Mouse (Mus musculus) spleen, adult 18-20 months (tissue): ENCODE measurements around the gene Ndrg2.
"Not testable (repeated sequence)": the region's sequence is repeated elsewhere in the genome, so short reads cannot be mapped to it uniquely, and the experiment has no call there.

Source experiments
- DNase-seq, 2 experiments: peaks; one replicate each; pipeline ENCODE4 v3.0.0; 2022; ENCODE audit warnings: mixed read lengths in 2 of 2

Gene Ndrg2

DNA sequence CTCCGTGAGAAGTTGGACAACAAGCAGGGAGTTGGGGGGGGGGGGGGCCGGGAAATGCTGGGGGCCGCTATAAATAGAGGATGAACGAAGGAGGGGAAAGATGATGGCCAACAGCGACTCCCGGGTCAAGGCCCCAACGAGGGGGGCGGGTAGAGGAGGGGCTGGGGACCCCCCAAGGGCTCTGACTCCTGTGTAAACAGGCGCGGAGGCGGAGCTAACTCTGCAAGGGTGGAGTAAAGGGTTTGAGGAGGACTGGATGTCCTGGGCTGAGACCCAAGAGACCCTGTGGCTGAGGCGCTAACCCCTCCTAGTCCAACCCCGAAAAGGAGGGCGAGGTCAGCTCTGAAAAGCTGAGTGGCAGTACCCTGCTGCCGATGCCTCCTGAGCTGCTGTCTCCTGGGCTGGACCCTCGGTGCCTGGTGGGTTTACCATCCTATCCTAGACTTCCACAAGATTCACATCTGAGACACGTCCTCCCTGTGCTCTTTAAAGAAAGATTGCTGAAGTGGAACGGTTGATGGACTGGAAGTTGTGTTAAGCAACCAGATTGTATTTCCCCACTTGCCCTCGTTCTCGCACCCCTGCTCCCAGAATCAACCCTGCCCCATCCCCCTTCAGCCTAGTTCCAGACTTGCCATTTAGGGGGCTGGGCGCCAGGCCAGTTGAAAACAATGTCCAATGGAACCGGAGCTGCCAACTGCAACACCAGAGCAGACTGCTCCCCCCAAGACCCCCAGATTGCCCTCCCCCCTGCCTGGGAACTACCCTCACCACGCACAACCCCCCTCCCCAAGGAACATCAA lies at the start of gene Ndrg2:
Gene Ndrg2, minus strand, starts transcription at position 199 of the 803 bp plus-strand sequence.
- peak; percentile 21 to 25 for DNase-seq

DNA sequence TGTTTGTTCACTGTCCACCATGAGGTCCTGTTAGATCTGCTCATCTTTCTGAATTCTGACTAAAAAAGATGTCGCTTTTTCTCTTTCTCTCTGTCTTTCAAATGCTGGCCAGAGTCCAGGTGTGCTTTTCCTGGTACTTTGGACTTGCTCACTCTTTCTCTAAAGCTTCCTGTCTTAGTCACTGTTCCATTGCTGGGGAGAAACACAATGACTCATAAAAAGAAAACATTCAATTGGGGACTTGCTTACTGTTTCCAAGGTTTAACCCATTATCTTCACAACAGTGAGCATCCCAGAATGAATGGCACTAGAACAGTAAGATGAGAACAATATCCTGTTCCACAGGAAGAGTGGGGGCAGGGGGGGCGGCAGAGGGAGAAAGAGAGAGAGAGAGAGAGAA lies 46.4 kb upstream of the Ndrg2 start:
- no peak for DNase-seq

DNA sequence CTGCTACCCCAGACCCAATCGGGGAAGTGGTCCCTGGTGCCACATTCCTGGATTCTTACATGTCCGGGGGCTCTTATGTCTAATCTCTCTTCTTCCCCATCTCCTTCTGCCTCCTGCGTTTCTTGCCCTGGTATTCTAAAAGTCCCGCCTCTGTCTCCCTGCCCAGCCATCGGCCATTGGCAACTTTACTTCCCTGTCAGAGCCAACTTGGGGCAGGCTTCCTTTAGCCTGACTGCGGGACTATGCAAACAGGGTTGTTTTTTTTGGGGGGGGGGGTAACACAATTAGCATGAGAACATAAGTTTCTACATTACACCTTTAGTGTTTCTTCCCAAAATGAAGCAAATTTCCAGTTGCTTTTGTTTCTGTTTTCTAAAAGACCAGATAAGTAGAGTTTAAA lies 29.4 kb upstream of the Ndrg2 start:
- DNase-seq, result no peak

DNA sequence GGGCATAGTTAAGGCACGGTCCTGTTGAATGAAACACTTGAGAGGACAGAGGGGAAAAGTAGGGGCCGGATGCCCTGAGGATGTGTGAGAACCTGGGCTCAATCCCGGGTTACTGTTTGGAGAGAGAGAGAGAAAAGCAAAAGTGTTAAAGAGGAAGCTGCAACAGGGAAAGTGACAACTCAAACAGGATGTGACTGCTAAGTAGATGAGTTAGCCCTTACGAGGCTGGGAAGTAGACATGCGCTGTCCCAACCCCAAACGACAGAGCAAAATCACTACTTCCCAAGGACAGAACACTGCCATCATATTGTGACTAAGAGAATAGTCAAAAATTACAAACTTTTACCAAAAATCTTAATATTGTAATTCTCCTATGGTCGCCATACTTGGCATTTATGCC lies 28.3 kb upstream of the Ndrg2 start:
- no peak for DNase-seq

DNA sequence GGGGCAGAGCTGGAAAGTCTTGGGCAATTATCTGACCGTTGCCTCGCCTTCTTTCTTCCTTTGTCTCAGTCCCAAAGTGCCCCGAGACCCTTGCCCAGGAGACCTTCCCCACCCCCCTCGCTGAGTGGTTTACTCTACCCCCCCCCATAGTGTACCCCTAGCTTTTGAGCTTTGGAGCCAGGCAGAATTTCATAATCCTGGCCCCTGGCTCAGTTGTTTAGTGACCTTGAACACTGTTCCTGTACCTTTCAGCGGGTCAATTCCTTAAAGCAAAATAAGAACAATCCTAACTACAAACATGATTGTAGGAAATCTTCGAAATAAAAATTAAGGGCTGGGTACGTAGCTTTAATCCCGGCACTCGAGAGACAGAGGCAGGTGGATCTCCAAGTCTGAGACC lies 27.6 kb upstream of the Ndrg2 start:
- no peak for DNase-seq

DNA sequence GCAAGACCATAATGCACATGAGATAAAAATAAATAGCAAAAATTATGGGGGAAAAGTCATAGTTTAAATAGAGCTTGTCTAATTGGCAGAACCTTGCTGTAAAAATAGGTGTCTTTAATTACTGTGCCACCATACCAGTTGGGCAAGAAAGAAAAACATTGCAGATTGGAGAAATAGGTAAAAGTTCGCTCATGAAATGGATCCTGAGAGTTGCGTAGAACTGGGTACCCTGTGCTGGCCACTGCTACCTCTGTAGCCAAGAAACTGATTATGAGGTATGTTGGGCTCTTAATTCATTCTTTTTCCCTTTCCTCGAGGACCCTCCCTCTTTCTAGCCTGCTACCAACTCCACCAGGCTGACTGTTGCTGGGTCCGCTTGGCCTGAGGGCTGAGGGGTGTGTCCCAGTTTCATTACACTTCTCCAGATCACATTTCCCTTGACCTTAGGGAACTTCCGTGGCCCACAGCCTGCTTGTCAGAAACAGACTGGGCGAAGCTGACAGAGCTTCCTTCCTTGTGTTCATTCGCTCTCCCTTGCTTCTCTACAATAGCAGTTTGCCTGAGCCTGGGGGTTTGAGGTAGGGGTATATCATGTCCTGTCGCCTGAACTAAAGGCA lies 27.1 kb upstream of the Ndrg2 start:
- no peak for DNase-seq

DNA sequence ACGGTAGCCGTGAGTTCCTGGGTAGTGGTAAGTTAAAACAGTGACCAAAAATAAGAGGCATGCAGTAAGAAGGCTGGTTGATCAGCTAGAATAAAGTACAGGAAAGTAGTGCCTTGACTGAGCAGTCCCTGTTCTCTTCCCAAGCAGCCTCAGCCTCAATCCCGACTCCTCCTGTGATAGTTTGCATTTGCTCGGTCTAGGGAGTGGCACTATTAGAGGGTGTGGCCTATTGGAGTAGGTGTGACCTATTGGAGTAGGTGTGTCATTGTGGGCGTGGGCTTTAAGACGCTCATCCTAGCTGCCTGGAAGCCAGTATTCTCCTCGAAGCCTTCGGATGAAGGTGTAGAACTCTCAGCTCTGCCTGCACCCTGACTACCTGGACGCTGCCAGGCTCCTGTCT lies 25.0 kb upstream of the Ndrg2 start:
- DNase-seq, result no peak

DNA sequence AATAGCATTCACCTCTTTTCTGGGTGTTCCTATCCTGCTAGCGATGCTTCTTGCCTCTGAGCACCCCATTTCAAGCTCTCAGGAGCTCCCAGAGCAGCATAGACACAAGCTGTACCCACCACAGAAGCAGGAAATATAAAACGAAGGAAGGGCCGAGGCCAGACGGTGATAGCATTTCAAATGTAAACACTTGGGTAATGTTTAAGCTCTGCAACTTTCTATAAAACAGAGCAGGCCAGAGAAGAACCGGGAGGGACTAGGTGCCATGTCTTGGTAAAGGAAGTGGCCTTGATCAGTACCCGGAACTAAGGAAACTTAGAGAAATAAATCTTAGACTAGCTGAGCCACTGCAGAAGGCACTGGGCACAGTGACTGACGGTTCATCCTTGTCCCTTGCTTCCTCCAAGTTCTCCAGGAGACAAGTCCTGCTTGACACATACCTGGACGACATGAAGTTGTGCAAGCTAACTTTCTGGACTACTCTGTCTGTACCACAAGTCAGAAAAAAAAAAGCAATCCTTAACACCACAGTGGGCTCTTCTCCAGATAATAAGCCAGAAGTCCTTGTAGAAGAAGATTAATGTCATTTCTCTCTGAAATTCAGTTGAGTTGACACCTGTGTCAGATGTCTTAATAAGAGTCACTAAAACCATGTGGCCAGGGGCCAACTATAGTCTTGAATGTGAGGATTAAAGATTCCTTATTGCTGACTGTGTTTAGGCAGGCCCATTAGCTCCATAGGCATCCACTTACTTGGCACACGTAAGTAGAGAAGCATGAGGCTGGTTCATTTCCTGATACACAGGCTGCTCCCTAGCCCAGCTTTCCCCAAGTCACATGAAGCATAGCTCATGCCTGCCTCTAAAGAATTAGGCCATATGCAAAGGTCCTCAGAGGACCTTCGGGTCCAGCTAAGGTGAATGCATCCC lies 18.4 kb upstream of the Ndrg2 start:
- no peak for DNase-seq

DNA sequence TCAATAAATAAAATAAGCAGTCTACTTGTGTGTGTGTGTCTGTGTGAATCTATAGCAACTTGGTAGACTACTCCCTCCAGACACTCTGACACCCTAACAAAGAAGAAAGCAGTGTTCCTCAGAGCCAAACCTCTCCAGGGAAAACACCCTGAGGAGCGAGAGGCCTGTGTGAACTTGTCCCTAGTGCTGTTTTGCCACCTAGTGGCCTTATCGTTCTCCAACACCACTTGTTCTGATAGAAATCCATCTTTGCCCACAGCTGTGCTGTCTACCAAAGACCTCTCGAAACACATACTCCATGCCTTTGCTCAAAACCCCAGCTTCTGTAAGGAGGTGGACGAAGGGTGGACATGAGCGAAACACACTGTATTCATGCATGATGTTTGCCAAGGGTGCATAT lies 16.9 kb upstream of the Ndrg2 start:
- no peak for DNase-seq

DNA sequence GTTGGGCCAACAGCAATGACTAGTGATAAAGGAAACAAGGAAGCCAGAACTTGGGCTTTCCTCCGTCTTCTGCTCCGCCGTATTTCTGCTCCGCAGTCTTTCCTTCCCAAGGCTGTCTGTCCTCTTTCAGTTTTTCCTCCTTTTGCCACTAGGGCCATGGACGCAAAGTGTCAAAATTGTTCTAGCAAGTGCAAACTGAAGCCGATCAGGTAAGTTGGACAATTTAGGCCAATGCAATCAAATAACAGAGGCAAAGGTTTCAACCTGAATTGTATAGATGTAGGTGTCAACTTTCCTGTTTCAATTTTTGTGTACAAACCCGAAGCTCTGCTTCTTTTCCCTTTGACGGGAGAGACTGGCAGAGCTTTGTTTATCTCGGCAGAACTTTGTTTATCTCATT lies 16.0 kb upstream of the Ndrg2 start:
- DNase-seq, result no peak

DNA sequence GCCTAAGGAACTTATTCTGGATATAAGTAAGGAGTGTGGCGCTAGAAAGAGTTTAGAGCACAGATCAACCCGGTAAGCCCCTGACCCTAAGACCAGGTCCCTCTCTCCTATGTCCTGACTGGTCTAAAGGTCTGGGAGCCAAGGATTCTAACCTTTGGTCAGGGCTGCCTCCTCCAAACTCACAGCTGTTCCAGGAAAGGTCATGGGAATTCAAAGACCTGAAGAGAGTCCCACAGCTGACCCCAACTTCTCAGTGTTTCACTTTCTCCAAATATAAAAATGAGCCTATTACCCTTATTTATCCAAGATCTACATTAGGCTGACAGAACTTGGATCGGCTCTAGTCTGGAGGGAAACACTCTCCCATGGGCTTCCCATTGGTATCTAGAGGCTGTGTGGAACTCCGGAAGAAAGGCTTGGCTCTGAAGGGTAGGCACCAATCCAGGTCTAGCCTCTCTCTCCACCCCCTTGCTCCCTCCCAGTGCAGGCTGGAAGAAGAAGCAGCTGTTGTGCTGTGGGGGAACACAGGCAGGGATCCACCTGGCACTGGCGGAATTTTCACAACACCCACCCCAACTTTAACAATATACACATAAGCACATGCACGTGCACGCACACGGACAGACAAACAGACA lies 15.5 kb upstream of the Ndrg2 start:
- DNase-seq, result no peak

DNA sequence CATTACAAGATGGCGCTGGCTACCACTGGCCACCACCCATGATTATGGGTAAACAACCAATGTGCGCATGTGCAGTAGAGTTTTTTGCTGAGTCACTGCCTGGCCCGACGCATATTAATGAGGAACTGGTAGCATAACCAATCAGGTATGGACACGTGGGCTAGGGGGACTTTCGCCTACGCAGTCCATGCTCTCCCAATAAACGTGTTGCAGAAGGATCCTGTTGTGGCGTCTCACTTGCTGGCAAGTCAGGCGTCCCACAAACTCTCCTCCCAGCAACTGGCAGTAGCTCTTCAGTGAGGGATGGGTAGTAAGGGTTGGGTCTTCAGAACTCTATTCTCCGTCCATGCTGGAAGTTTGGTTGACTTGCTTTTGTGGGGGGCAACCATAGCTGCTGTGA lies 13.0 kb upstream of the Ndrg2 start:
- DNase-seq, result not testable (repeated sequence)

DNA sequence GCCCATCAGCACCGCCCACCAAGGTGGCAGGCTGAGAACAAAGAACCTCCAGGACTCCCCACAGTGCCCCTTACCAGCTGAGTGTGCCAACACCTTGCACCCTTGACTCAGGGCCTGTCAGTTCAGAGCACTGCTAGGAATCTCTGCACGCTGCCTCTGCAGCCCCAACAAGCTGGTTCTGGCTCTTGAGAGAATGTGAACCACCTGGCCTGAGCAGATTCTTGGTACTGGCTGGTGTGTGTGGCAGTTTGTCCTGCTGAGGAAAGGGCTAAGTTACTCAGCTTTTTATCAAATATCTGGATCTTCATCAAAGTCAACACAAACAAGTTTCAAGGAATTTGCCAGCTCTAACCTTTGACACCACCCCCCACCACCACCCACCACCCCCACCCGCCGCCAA lies 9.5 kb upstream of the Ndrg2 start:
- no peak for DNase-seq

DNA sequence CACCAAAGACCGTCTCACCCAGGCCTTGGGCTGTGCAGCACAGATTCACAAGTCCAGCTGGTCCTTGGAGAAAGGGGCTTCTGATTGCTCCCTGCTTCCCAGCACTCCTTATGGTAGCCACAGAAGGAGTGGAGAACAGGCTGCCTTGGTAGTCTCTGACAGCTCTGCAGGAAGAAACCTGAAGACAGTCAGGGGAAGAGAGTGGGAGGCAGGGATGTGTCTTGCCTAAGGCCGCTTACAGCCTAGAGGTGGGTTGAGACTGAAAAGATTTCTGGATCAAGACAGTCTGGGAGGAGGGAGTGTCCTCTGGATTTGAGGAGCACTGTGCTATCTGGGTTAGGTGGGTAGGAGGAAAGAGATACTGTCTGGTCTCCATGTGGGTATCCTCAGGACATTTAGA lies 9.0 kb upstream of the Ndrg2 start:
- no peak for DNase-seq

DNA sequence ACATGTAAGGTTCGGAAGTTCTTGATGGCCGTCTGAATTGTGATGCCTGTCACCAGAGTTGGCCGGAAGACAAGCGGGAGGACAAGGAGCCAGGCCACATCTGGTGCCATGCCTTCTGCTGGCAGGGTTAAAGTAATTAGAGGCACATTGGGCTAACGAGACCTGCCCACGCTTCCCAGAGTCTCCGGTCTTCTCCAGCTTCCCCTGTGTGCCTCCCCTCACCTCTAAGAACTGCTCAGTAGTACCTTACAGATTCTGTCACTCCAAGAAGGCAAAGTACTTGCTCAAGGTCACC lies 8.6 kb upstream of the Ndrg2 start, which contains the start of gene Rnase13:
Gene Rnase13, minus strand, starts transcription at position 203 of the 295 bp plus-strand sequence.
- no peak for DNase-seq

DNA sequence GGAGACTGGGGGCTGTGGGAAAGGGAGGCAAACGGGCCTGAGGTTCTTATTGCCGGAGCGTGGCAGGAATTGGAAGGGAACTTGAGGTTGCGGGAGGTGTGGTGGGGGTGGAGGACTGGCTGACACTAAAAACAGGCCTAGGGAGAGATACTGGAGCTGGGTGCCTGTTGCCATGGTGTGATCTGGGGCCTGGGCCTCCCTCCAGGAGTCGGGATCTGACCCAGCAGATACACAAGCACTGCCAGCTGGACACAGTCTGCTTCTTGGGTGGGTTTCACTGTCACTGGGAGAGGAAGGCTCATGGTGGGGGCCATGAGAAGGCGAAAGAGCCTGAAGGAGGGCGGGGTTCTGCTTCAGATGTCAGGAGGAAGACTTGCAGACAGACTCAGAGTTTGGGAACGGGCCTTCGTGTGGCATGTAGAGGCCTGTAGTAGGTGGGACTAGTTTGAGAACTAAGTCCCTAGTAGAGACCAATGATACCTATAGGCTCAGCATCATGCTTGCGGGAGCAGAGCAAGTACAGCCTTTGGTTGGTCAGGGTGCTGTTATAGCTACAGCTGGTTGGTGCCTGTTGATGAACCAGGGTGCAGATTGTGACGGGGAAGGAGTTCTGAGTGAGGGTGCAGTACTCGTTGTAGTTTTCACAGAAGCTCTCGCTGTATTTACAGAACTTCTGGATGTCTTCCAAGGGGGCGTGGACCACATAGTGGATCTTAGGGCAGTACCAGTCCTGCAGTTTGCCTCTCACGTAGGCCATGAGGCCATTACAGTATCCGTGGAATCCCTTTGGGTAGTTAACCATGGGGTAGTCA lies 8.0 kb upstream of the Ndrg2 start:
- DNase-seq, result no peak

DNA sequence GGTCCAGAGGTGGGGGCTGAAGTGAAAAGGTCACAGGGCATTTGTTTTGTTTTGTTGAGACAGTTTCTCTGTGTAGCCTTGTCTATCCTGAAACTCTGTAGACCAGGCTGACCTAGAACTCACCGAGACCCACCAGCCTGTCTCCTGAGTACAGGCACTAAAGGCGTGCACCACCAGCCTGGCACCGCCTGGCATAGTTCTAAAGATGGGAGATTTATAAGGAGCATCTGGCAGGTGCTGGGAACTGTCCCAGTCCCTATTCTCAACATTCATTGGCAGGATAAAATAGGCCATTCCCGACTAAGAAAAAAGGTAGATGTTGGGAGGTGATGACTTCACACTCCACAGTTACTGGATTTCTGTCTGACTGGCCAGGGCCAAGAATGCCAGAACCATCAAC lies 5.0 kb upstream of the Ndrg2 start:
- no peak for DNase-seq

DNA sequence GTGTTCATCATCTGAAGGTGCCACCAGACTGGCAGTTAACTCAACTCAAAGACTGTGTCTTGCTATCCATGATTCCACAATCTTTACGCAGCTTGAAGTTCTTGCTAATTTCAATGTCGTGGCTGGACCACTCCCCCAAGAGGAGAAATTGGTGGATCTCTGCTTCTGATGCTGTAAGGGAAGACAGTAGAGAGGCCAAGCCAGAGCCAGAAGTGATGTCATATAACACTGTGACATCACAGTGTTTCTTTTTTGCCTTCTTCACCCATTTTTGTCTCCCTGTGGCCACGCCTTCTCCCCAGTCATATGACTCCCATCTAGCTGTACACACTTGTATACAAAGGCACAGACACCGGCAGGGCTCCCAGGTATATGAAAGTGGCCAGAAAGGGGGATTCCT lies 4.2 kb upstream of the Ndrg2 start, which contains the start of gene Tppp2:
Gene Tppp2, plus strand, starts transcription at position 301 of the 400 bp plus-strand sequence.
- no peak for DNase-seq

DNA sequence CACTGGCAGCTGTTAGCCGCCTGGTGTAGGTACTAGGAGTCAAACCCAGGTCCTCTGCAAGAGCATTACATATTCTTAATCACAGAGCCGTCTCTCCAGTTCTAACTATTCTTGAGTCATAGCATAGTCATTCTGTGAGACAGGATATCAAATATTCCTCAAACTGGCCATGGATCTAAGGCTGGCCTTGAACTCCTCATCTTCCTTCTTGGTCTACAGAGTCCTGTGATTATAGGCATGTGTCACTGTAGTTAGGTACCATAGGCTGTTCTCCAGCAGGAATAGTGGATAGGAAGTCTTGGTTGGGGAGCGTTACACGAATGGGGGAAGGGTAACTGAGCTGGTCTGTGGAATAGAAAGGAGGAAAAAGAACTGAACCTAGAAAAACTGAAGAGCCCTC lies 2.6 kb upstream of the Ndrg2 start:
- DNase-seq, result no peak

DNA sequence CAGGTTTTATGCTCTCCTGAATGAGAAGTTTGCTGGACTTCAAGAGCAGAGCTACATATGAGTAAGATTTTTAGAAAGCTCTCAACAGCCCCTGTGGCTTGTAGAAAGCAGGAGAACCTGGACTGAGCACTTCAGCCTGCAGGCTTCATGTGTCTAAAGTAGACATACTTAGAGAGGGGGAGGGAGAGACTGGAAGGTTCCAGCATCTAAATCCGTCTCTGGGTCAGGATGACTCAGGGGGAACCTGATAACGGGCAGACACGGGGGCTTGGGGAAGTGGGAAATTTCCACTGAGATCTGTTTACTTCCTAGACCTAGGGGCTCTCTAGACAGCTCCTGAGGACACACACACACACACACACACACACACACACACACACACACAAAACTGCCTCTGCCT lies 1.1 kb upstream of the Ndrg2 start:
- DNase-seq, result no peak

DNA sequence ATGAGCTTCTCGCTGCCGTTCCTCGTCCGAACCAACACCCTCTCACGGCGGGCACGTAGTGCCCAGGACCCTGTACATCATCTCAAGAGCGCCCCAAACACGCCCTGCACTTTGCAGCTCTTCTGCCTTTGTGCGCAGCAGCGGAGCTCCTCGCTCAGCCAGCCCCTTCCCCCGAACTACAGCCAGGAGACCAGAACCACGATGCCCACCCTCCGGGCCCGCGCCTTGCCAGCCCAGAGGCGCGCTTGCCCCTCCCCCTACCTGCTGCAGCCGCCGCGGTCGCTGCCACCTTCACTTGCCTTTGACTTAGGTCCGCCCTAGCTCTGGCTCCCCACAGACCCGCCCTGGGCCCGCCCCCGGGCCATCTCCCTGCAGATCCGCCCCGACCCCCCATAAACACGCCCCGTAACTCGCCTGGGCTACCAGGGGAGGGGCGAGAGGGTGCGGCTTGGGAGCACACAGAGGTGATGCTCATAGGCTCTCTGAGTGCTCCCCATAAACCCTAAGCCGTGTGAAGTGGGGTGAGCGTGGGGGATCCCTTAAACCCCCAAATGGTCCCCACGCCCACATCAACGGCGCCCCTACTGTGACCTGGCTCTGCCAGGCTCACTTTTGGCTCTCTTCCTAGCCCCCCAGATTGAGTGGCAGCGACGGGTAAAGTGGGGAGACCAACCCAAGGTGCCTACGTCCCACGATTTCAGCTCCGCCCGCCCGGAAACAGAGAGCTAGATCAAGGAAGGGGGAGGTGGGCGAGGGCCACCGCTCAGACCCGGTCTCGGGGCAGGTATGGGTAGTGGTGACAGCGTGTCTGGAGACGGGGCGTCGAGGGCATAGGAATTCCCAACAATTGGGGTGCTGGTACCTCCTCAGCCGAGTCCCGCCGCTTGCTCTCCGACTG lies 647 bp downstream of the Ndrg2 start:
- peak; percentile 61 to 63 for DNase-seq
